Mouse (Mus musculus): ENCODE measurements at regions not wholly inside any gene's neighbourhood (a gene's known extent, or its start where the extent isn't known, plus 50 kb on each side); places are given as distances from the start of the nearest gene placed in this dataset.
"Not testable (repeated sequence)": the region's sequence is repeated elsewhere in the genome, so short reads cannot be mapped to it uniquely, and the experiment has no call there.

GRCm38 (mm10) chr8:20436956-20437355, 73.9 kb upstream of the Gm15319 start:
- not testable (repeated sequence) for DNase-seq (ENCODE audit: low spot score in 2 of 2)

- not testable (repeated sequence) for DNase-seq (ENCODE audit: low spot score in 2 of 2)
These were observed 70.2 kb upstream of the Gm15319 start for GRCm38 (mm10) chr8:20433236-20433635.

DNA sequence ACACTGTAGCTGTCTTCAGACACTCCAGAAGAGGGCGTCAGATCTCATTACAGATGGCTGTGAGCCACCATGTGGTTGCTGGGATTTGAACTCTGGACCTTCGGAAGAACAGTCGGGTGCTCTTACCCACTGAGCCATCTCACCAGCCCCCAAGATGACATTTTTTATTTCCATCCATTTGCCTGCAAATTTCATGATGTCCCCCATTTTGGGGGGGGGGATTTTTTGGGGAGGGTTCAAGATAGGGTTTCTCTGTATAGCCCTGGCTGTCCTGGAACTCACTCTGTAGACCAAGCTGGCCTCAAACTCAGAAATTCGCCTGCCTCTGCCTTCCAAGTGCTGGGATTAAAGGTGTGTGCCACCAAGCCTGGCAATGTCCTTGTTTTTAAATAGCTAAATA, 66.5 kb upstream of the Gm15319 start:
- not testable (repeated sequence) for DNase-seq (ENCODE audit: low spot score in 2 of 2)

DNA sequence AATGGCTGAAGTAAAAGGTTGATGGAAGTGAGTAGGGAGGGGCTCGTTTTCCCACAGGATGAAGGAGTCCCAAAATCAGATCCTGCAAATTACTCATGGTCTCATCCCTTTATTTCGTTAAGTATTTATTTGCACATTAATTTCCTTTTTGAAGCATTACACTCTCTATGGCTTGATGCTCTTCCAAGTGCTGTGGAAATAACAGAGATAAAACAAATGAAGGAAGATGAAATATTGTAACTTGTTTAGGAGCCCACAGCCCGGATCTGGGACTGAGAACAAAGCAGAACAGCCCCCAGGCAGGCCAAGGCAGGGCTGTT, 61.9 kb upstream of the Gm15319 start:
- not testable (repeated sequence) for DNase-seq (ENCODE audit: low spot score in 2 of 2)

DNA sequence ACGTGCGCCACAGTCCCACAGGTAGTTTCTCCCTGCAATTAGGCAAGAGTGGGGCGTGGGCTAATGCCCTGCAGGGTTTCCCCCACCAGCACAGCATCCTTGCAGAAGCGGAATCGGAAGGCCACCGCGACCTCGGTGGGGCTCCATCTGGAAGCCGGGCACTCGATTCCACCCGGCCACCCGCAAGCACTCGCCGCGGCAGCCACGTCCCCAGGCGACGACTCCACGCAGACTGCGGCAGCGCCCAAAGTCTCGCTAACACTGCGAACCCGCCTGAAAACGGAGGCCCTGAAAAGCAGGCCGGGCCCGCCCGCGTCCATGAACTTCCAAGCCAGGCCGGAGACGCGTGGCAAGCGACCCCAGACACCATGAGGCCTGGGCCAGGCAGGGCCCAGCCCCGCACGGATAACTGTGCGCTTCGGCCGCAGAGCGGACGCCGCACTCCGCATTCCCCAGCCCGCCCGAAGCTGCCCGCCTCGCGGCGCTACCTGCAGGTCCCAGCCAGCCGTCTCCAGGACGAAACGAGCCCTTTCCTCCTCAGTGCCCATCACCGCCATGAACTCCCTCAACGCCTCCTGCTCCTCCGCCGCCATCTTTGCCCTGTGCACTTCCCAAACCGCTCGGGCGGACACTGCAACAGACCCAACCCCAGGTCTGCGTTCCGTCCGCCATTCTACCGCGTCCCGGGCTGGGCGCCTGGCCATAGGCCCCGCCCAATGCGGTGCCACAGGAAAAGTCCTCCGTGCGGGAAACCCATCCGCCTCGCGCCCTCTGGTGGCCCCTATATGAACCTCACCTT, 61.3 kb upstream of the Gm15319 start:
- peak; percentile 100 for DNase-seq (ENCODE audit: low spot score in 2 of 2)

DNA sequence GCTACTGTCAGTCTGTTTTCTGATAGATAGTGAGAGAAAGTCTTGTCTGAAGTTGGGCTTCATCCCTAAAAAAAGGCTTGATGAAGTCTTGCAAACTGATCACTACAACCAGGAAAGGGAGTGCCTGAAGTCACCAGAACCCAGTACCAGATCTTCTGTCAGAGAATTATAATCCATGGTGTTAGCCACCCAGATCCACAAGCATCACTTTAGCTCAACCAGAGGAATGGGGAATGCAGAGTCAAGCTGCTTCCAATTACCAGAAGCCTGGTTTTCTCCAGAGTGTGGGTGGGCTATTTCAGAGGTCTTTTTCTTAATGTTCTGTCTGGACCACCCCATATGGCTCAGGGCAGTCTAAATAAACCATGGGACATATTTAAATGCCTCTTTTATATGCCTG, 57.8 kb upstream of the Gm15319 start:
- not testable (repeated sequence) for DNase-seq (ENCODE audit: low spot score in 2 of 2)

Data from right cerebral cortex, adult 2 months (tissue).